Mouse (Mus musculus) embryonic facial prominence, embryonic 11.5 days (tissue): ENCODE measurements at regions not wholly inside any gene's neighbourhood (a gene's known extent, or its start where the extent isn't known, plus 50 kb on each side); places are given as distances from the start of the nearest gene placed in this dataset.

ENCODE experiments used
- ATAC-seq: fragments of 200-750 bp; cut with Nextera tagmentation; replicated peaks from 2 replicates; pipeline ENCODE4 v1.8.0; 2017; ENCODE audit warnings: low read depth; ENCODE audit not compliant: insufficient number of reproducible peaks, low FRiP score, low TSS enrichment
- DNase-seq: peaks from one replicate; pipeline ENCODE4 v3.0.0-alpha.2; 2015; ENCODE audit warnings: low spot score
- H3K27ac ChIP-seq: fragments of 300-500 bp; sonication (generic); replicated peaks from 2 replicates; pipeline ENCODE4 v1.5.1; 2014; ENCODE audit warnings: mild to moderate bottlenecking, low read depth, low read length, control low read depth
- H3K27me3 ChIP-seq: fragments of 300-500 bp; sonication (generic); 2 replicates; pipeline ENCODE4 v1.6.1; 2014; ENCODE audit warnings: mild to moderate bottlenecking, low read length, moderate library complexity, mixed read lengths; ENCODE audit not compliant: control insufficient read depth, insufficient read depth
- H3K36me3 ChIP-seq: fragments of 300-500 bp; sonication (generic); replicated peaks from 2 replicates; pipeline ENCODE4 v1.6.1; 2014; ENCODE audit warnings: low read depth, mild to moderate bottlenecking, low read length, moderate library complexity, mixed read lengths; ENCODE audit not compliant: control insufficient read depth, insufficient read depth
- H3K4me1 ChIP-seq: fragments of 300-500 bp; sonication (generic); 2 replicates; pipeline ENCODE4 v1.6.1; 2014; ENCODE audit warnings: low read length, mixed read lengths; ENCODE audit not compliant: control insufficient read depth, insufficient read depth
- H3K4me2 ChIP-seq: fragments of 300-500 bp; sonication (generic); 2 replicates; pipeline ENCODE4 v1.6.1; 2014; ENCODE audit warnings: low read depth, mild to moderate bottlenecking, control low read depth, low read length, moderate library complexity
- H3K4me3 ChIP-seq: fragments of 300-500 bp; sonication (generic); 2 replicates; pipeline ENCODE4 v1.5.1; 2014; ENCODE audit warnings: low read depth, low read length, control low read depth
- H3K9ac ChIP-seq: fragments of 300-500 bp; sonication (generic); replicated peaks from 2 replicates; pipeline ENCODE4 v1.6.1; 2014; ENCODE audit warnings: mild to moderate bottlenecking, control low read depth, low read length
- H3K9me3 ChIP-seq: fragments of 300-500 bp; sonication (generic); replicated peaks from 2 replicates; pipeline ENCODE4 v1.6.1; 2016; ENCODE audit warnings: mild to moderate bottlenecking, low read length, inconsistent platforms, mixed read lengths; ENCODE audit not compliant: control insufficient read depth
- WGBS: fragments of 180-500 bp; shearing (Covaris S2); extraction: QIAGEN DNeasy Blood & Tissue Kit; methylation state at CpG from one replicate; pipeline ENCODE4 v1.1.7; 2014; 5-methylcytosine and 5-hydroxymethylcytosine counted together

DNA sequence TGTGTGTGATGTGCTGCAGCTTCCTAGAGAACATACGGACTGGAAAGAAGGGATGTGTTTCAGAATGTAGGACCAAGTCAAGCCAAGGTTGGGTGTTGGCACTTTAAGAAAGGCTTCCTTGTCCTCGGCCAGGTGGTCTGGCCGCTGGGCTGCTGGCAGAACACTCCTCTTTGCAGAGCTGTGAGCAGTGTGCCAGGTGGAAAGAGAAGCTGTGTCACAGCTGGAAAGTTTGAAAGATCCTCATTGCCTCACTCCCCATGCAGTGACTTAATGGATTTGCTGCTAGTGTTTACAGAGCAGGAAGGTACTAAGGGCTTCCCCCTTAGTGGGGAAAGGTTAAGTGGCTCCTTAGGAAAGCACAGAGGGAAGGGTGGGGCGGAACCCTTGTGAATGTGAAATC is 269.2 kb upstream of the Ptger4 start:
- no peak for DNase-seq
- Histone ChIP-seq H3K27ac (no peak overlapping the region), H3K36me3 (no peaks in the 10 kb centered on the region), H3K4me2 (no peak overlapping the region), H3K9me3 (no peaks in the 10 kb centered on the region), H3K4me1 (no peaks in the 10 kb centered on the region), H3K4me3 (no peak overlapping the region), H3K9ac (no peak overlapping the region), H3K27me3 (no peaks in the 10 kb centered on the region)
- ATAC-seq: no peak
- WGBS: 64% methylated on average over 4 of the region's 4 CpGs

DNA sequence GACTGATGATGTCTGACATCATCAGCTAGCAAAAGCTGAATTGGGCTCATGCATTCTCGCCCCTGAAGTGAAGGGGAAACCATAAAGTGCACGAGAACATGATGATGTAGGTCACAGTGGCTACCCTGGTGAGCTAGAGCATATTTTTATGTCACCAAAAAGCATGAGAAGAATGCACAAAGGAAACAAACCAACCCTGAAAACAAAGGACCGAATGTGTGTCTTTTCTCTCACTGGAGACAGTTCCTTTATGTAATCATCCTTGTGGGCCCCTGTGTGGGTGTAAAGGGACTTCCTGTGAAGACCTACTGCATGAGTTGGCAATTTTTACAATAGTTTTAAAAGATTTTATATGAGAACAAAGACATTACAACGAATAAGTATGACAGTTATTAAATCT is 270.2 kb upstream of the Ptger4 start:
- no peak overlapping the region for H3K4me3 ChIP-seq
- no peaks in the 10 kb centered on the region for H3K4me1 ChIP-seq
- ATAC-seq (no peak), DNase-seq (no peak)
- H3K27ac ChIP-seq: no peak overlapping the region
- H3K9me3 ChIP-seq: no peaks in the 10 kb centered on the region
- H3K36me3 ChIP-seq: no peaks in the 10 kb centered on the region
- H3K27me3 ChIP-seq: no peaks in the 10 kb centered on the region
- H3K9ac ChIP-seq: no peak overlapping the region
- H3K4me2 ChIP-seq: no peak overlapping the region
- whole genome bisulfite sequencing: 69% methylated on average over 4 of the region's 4 CpGs

DNA sequence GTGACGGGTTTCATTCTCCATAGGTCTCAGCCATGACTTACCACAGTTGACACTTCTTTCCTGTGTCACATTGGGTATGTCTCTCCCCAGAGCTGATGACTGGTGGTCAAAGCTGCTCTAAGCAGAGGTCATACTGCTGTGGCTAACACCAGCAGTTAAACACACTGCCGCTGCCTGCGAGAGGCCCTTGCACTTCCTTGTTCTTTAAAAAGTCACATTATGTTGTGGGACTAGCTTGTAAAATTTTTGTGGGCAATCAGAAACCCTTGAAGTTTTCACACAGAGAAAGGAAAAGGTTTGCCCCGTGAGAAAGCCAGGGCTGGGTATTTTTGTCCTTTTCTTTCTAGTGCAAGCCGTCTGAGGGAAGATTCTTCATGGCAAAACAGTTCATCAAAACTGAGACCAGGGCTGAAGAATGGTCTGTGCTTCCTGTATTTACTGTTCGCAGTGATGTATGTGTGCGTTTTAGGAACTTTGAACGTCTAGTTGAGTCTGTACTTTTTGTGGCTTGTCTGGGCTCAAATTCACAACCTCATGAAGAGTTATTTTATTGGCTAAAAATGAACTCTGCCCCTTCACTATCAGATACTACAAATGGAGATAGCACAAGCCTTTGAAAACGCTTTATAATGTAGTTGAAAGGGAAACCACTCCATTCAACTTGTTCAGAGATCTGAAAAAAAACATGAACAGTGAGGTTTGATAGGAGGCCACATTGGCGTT is 273.4 kb upstream of the Ptger4 start:
- no peak overlapping the region for H3K4me2 ChIP-seq
- ATAC-seq: no peak
- H3K4me3 ChIP-seq: no peak overlapping the region
- H3K4me1 ChIP-seq: no peaks in the 10 kb centered on the region
- H3K36me3 ChIP-seq: no peaks in the 10 kb centered on the region
- H3K9ac ChIP-seq: no peak overlapping the region
- H3K9me3 ChIP-seq: no peaks in the 10 kb centered on the region
- no peaks in the 10 kb centered on the region for H3K27me3 ChIP-seq
- 86% methylated on average over 10 of the region's 10 CpGs for WGBS
- DNase-seq: no peak
- H3K27ac ChIP-seq: no peak overlapping the region

DNA sequence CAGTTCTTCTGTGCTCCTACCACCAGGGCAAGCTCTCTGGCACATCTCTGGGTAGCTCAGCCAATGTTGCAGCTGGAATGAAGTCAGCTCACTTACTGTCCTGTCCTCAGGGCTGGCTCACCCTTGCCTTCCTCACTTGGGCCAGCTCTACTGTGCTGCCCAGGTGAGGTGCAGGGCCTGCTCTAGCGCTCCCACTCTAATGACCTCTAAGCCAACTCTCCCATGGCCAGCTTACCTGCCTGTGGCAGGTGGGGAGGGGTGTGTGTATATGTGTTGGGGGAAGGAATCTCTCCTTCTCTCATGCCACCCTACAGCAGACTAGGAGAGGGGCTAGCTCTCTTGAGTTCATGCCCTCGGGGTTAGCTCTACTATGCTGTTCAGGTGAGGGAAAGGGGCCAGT is 275.6 kb upstream of the Ptger4 start:
- WGBS: 89% methylated on average over 2 of the region's 2 CpGs
- Histone ChIP-seq H3K27me3 (no peaks in the 10 kb centered on the region), H3K4me2 (no peak overlapping the region), H3K9me3 (no peaks in the 10 kb centered on the region), H3K9ac (no peak overlapping the region), H3K27ac (no peak overlapping the region), H3K4me1 (no peaks in the 10 kb centered on the region), H3K4me3 (no peak overlapping the region), H3K36me3 (no peaks in the 10 kb centered on the region)
- no peak for ATAC-seq
- DNase-seq: no peak

DNA sequence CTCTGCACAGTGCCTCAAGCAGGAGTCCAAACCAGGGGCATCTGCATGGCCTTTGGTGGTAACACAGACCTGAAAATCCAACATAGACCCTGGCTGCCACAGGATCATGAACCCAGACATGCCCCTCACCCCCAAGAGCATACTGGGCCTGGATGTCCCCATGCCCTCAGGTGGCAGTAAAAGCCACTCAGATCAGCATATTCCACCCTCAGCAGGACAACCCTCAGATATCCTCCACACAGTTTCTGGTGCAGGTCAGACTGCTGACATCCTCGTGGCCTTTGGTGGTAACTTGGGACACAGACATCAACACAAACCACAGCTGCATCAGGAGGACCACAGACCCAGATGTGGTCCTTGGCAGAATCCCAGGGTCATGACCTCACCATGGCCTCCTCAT is 276.0 kb upstream of the Ptger4 start:
- ATAC-seq (no peak), DNase-seq (no peak)
- H3K4me3 ChIP-seq: no peak overlapping the region
- H3K9ac ChIP-seq: no peak overlapping the region
- 82% methylated on average over 1 of the region's 1 CpGs for WGBS
- H3K9me3 ChIP-seq: no peaks in the 10 kb centered on the region
- no peaks in the 10 kb centered on the region for H3K27me3 ChIP-seq
- H3K4me1 ChIP-seq: no peaks in the 10 kb centered on the region
- no peaks in the 10 kb centered on the region for H3K36me3 ChIP-seq
- H3K4me2 ChIP-seq: no peak overlapping the region
- H3K27ac ChIP-seq: no peak overlapping the region

DNA sequence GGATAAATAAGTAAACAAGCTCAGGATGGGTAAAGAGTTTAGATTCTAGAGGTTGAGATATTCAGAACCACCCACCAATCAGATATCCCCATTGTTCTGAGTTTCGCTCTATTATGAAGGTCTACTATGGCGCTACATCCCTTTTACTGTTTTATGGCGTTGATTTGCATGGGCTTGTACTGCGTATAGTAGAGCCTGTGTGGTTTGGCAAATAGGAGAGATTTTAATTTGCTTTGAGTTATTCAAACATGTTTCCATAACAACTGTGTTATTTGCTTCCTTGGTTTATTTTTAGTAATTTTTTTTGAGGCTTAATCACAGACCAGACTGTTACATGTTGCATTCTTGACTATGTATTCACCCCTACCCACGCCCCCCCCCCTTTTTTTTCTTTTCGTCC is 284.6 kb upstream of the Ptger4 start:
- no peaks in the 10 kb centered on the region for H3K27me3 ChIP-seq
- no peaks in the 10 kb centered on the region for H3K4me1 ChIP-seq
- H3K9me3 ChIP-seq: no peaks in the 10 kb centered on the region
- H3K9ac ChIP-seq: no peak overlapping the region
- no peaks in the 10 kb centered on the region for H3K36me3 ChIP-seq
- H3K4me3 ChIP-seq: no peak overlapping the region
- 89% methylated on average over 6 of the region's 6 CpGs for WGBS
- ATAC-seq: no peak
- no peak overlapping the region for H3K27ac ChIP-seq
- no peak overlapping the region for H3K4me2 ChIP-seq
- DNase-seq: no peak

DNA sequence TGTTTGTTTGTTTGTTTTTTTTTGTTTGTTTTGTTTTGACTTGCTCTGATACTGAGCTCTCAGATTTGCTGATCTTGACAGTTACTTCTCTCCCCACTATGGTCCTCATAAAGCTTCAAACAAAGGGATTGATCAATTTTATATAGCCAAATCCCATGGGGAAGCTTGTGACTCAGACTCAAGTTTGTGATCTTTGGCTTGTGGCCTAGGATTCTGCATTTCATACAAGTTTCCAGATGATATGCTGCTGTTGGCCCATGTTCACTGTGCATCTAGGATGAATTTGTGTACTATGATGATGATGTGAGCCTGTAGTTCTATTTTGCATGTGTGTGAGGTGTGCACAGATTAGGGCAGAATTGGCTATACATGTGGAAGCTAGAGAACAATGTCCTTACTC is 289.7 kb upstream of the Ptger4 start:
- no peak for ATAC-seq
- Histone ChIP-seq H3K36me3 (no peaks in the 10 kb centered on the region), H3K27me3 (no peaks in the 10 kb centered on the region), H3K4me3 (no peak overlapping the region), H3K27ac (no peak overlapping the region), H3K4me1 (no peaks in the 10 kb centered on the region), H3K9me3 (no peaks in the 10 kb centered on the region), H3K9ac (no peak overlapping the region), H3K4me2 (no peak overlapping the region)
- DNase-seq: no peak

DNA sequence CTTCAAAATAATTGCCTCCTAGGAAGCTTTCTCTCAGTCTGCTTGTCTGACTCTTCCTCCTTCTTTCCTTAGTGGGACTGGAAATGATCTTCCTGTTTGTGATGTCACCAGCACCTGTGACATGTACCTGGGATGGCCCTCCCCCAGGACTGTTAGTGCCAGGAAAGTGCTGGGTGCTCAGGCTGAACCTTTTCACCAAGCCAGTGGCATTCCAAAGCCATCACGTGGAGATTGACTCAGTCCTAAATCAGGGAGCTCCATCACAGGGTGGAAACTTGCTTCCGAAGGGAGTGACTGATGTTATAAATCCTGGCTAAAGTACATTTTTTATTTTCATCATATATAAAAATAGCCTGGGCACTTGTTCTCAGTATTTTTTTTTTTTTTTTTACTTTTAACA is 293.4 kb upstream of the Ptger4 start:
- H3K4me2 ChIP-seq: no peak overlapping the region
- H3K27me3 ChIP-seq: no peaks in the 10 kb centered on the region
- H3K9ac ChIP-seq: no peak overlapping the region
- DNase-seq: no peak
- WGBS: 73% methylated on average over 2 of the region's 2 CpGs
- no peak overlapping the region for H3K27ac ChIP-seq
- no peaks in the 10 kb centered on the region for H3K4me1 ChIP-seq
- no peak overlapping the region for H3K4me3 ChIP-seq
- H3K9me3 ChIP-seq: no peaks in the 10 kb centered on the region
- no peak for ATAC-seq
- H3K36me3 ChIP-seq: no peaks in the 10 kb centered on the region
